Mouse (Mus musculus): ENCODE results near the gene Tcf25.

DNA sequence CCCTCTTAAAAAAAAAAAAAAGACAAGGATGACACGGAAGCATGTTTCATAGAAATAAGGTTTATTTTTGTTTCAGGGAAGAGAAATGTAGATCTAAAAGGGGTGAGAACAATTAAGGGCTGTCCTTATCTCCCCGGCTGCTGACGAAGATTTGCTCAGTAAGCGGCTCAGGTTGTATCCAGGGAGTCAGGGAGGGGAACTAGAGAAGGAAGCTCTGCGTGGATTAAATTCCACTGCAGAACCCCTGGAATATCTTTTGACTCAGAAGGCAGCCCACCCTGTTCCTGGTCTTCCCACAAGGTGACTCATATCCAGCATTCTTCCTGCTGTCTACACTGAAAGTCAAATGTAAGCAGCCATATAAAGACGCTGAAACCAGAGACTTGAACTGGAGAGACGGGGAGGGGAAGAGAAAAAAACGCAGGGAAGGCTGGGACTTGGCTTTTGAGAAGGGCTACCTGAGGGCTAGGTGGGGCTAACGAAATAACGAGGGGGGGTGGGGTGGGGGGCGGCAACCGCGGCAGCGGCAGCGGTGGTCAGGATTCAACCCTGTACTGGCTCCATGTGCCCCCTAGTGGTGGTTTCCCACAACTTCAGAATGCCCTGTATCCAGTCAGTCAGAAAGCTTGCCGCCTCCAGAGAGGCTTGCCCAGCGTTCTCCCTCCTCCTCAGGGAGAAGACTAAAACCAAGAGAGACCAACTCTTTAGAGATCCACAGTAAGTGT is 48.7 kb downstream of the Tcf25 start:
- TF ChIP-seq POLR2A (IDR thresholded peaks at IDR 0.05; ENCODE audit: extremely low read depth, insufficient read depth, low read length) (no peak), CTCF (IDR thresholded peaks at IDR 0.05; ENCODE audit: extremely low read depth, insufficient read depth, low read length) (peak; percentile 55; the same call in 1 of the 2 replicates)
